Comparison of ENCODE assay signal across 14 mouse cellular contexts in genomic region chr13:40979321-40979720, GRCm38 (mm10). TPM values are rescaled to one million over a fixed set of nuclear protein-coding genes. Genes with fewer than 3 reads are reported as not detected.
DNase-seq lines count a peak whose midpoint lies in the region; ATAC-seq and TF ChIP-seq lines count a peak whose summit lies in the region.
"Had no signal": no experiment of that assay in that cellular context is flagged by ENCODE, and none has a peak within 500 bp of the region (broad histone marks: within the 10 kb centered on the region; RNA-seq: fewer than 3 reads in every experiment).

No protein-coding gene starts in this region.

- no peak overlapping the region for H3K4me2 ChIP-seq in midbrain, postnatal 0 days (ENCODE audit: low read depth, low read length, poor library complexity, severe bottlenecking)
- no peak overlapping the region for H3K4me2 ChIP-seq in midbrain, embryonic 11.5 days
- no peak overlapping the region for H3K4me2 ChIP-seq in hindbrain, embryonic 16.5 days (ENCODE audit: low read length)
- H3K4me2 ChIP-seq: midbrain, embryonic 15.5 days had no signal

- no peaks in the 10 kb centered on the region for H3K36me3 ChIP-seq in midbrain, postnatal 0 days (ENCODE audit: insufficient read depth, low read length)
- no peaks in the 10 kb centered on the region for H3K36me3 ChIP-seq in midbrain, embryonic 11.5 days (ENCODE audit: control insufficient read depth, insufficient read depth, low read length)
- H3K36me3 ChIP-seq in hindbrain, embryonic 16.5 days (ENCODE audit: control insufficient read depth, insufficient read depth, low read length): no peaks in the 10 kb centered on the region
- H3K36me3 ChIP-seq: G1E; midbrain, embryonic 15.5 days had no signal

- H3K4me3 ChIP-seq in cerebellum, adult 2 months (replicated peaks; ENCODE audit: insufficient read depth, low read depth, low read length): no peak overlapping the region
- H3K4me3 ChIP-seq in midbrain, postnatal 0 days (ENCODE audit: low read depth, low read length): no peak overlapping the region
- no peak overlapping the region for H3K4me3 ChIP-seq in midbrain, embryonic 11.5 days (ENCODE audit: low read depth, low read length)
- H3K4me3 ChIP-seq in hindbrain, embryonic 16.5 days (ENCODE audit: low read length): no peak overlapping the region
- H3K4me3 ChIP-seq: midbrain, embryonic 15.5 days had no signal

- no peak for DNase-seq in cerebellum, adult 2 months
- no peak for DNase-seq in cerebellum, adult 11 months
- DNase-seq in midbrain, postnatal 0 days (ENCODE audit: low spot score): peak; percentile 5
- DNase-seq in midbrain, embryonic 11.5 days (ENCODE audit: low spot score, missing footprints): no peak
- peak; percentile 39 for DNase-seq in kidney, postnatal 10 days
- DNase-seq in frontal cortex, postnatal 10 days (ENCODE audit: low spot score in 2 of 2): no peak
- DNase-seq: adrenal gland, postnatal 14 days; cerebellum, postnatal 36 days; thymus, postnatal 36 days had no signal

- no peaks in the 10 kb centered on the region for H3K4me1 ChIP-seq in cerebellum, adult 2 months (ENCODE audit: control insufficient read depth, insufficient read depth, low read length)
- H3K4me1 ChIP-seq in midbrain, postnatal 0 days (ENCODE audit: insufficient read depth, low read length): no peaks in the 10 kb centered on the region
- H3K4me1 ChIP-seq in midbrain, embryonic 11.5 days (ENCODE audit: control insufficient read depth, insufficient read depth, low read length): no peaks in the 10 kb centered on the region
- no peaks in the 10 kb centered on the region for H3K4me1 ChIP-seq in hindbrain, embryonic 16.5 days (ENCODE audit: control insufficient read depth, insufficient read depth, low read depth, low read length)
- H3K4me1 ChIP-seq: midbrain, embryonic 15.5 days had no signal

- TF ChIP-seq CTCF in cerebellum, adult 2 months (IDR thresholded peaks at IDR 0.05; ENCODE audit: borderline replicate concordance, insufficient read depth, low read depth, low read length): no peak
- TF ChIP-seq CTCF in midbrain, postnatal 0 days (IDR thresholded peaks at IDR 0.05): peak; percentile 36

- WGBS in cerebellum, adult 2 months: 35% methylated on average over 2 of the region's 2 CpGs
- WGBS in midbrain, postnatal 0 days: 56% methylated on average over 2 of the region's 2 CpGs
- 70% methylated on average over 2 of the region's 2 CpGs for WGBS in midbrain, embryonic 11.5 days
- WGBS in hindbrain, embryonic 16.5 days: 74% methylated on average over 2 of the region's 2 CpGs

- no peak for ATAC-seq in midbrain, postnatal 0 days (ENCODE audit: low FRiP score)
- no peak for ATAC-seq in midbrain, embryonic 11.5 days (ENCODE audit: low FRiP score)
- no peak for ATAC-seq in frontal cortex, adult (ENCODE audit: low TSS enrichment)
- no peak for ATAC-seq in hindbrain, embryonic 16.5 days
- ATAC-seq: midbrain, embryonic 15.5 days had no signal

- no peaks in the 10 kb centered on the region for H3K27me3 ChIP-seq in cerebellum, adult 2 months (ENCODE audit: control insufficient read depth, insufficient read depth, low read length)
- H3K27me3 ChIP-seq in midbrain, postnatal 0 days (ENCODE audit: insufficient read depth, low read length): no peaks in the 10 kb centered on the region
- H3K27me3 ChIP-seq in midbrain, embryonic 11.5 days (ENCODE audit: control insufficient read depth, insufficient read depth, low read length): no peaks in the 10 kb centered on the region
- H3K27me3 ChIP-seq in hindbrain, embryonic 16.5 days (replicated peaks; ENCODE audit: control insufficient read depth, insufficient read depth, low read length): no peaks in the 10 kb centered on the region
- H3K27me3 ChIP-seq: midbrain, embryonic 15.5 days had no signal

- H3K9me3 ChIP-seq in midbrain, postnatal 0 days (ENCODE audit: low read length): no peaks in the 10 kb centered on the region
- H3K9me3 ChIP-seq in midbrain, embryonic 11.5 days (ENCODE audit: control insufficient read depth, low read length): no peaks in the 10 kb centered on the region
- no peaks in the 10 kb centered on the region for H3K9me3 ChIP-seq in hindbrain, embryonic 16.5 days (ENCODE audit: control insufficient read depth, low read length)
- H3K9me3 ChIP-seq: G1E; midbrain, embryonic 15.5 days had no signal

- no peak overlapping the region for H3K9ac ChIP-seq in midbrain, postnatal 0 days (replicated peaks; ENCODE audit: low read length, poor library complexity, severe bottlenecking)
- H3K9ac ChIP-seq in midbrain, embryonic 11.5 days (ENCODE audit: low read length): no peak overlapping the region
- no peak overlapping the region for H3K9ac ChIP-seq in hindbrain, embryonic 16.5 days (ENCODE audit: low read depth, low read length)
- H3K9ac ChIP-seq: liver, embryonic 14.5 days; midbrain, embryonic 15.5 days had no signal

- 0 out of 2 replicates have a peak overlapping the region, but pooled peaks have one; percentile 6 for H3K27ac ChIP-seq in cerebellum, adult 2 months (ENCODE audit: insufficient read depth, low read length)
- 0 out of 2 replicates have a peak overlapping the region, but pooled peaks have one; percentile 12 for H3K27ac ChIP-seq in midbrain, postnatal 0 days (ENCODE audit: low read depth, low read length)
- H3K27ac ChIP-seq in midbrain, embryonic 11.5 days (ENCODE audit: low read depth, low read length): no peak overlapping the region
- no peak overlapping the region for H3K27ac ChIP-seq in hindbrain, embryonic 16.5 days (ENCODE audit: low read depth, low read length)
- H3K27ac ChIP-seq: liver, embryonic 14.5 days; midbrain, embryonic 15.5 days had no signal

- no peak for TF ChIP-seq POLR2A in cerebellum, adult 2 months (IDR thresholded peaks at IDR 0.05; ENCODE audit: borderline replicate concordance, insufficient read depth, low read length)

RNA-seq across cellular contexts. Expression of gene Pak1ip1, which starts 21.5 kb away (rescaled TPM):
- 55.1 and 57.4 TPM in 2 replicates for polyA plus RNA-seq in cerebellum, adult 2 months (2012; rRNA removed)
- total RNA-seq in midbrain, postnatal 0 days (2014; rRNA removed): 32.9 and 38.1 TPM in 2 replicates
- polyA plus RNA-seq in midbrain, postnatal 0 days (2015; fragmentation: Nextera tagmentation; extraction: Ambion mirVana): 42.6 and 43.6 TPM in 2 replicates
- 99.7 and 104 TPM in 2 replicates for polyA plus RNA-seq in midbrain, embryonic 11.5 days (2014; fragmentation: Nextera tagmentation; extraction: Ambion mirVana)
- 55.1 and 55.6 TPM in 2 replicates for polyA plus RNA-seq in hindbrain, embryonic 16.5 days (2015; fragmentation: Nextera tagmentation; extraction: Ambion mirVana)

RNA-seq across cellular contexts. Expression of gene Tmem14c, which starts 36.8 kb away (rescaled TPM):
- polyA plus RNA-seq in cerebellum, adult 2 months (2012; rRNA removed): 61.7 and 62.7 TPM in 2 replicates
- 34.3 and 54.6 TPM in 2 replicates for total RNA-seq in midbrain, postnatal 0 days (2014; rRNA removed)
- polyA plus RNA-seq in midbrain, postnatal 0 days (2015; fragmentation: Nextera tagmentation; extraction: Ambion mirVana): 112 and 124 TPM in 2 replicates
- 198 and 200 TPM in 2 replicates for polyA plus RNA-seq in midbrain, embryonic 11.5 days (2014; fragmentation: Nextera tagmentation; extraction: Ambion mirVana)
- 123 and 139 TPM in 2 replicates for polyA plus RNA-seq in hindbrain, embryonic 16.5 days (2015; fragmentation: Nextera tagmentation; extraction: Ambion mirVana)

Comparison
In these comparisons a context has a peak if more than half of its experiments do, and no peak if none do; other contexts are left out.
1. DNase-seq: peak in midbrain, postnatal 0 days (single experiment) and kidney, postnatal 10 days (single experiment); none in cerebellum, adult 2 months (0 of 2), cerebellum, adult 11 months (single experiment), midbrain, embryonic 11.5 days (single experiment) and frontal cortex, postnatal 10 days (0 of 2).
2. H3K27ac ChIP-seq: peak in cerebellum, adult 2 months (single experiment) and midbrain, postnatal 0 days (single experiment); none in midbrain, embryonic 11.5 days (single experiment) and hindbrain, embryonic 16.5 days (single experiment).